Comparison of ENCODE assay signal across 31 mouse cellular contexts in the genomic region with DNA sequence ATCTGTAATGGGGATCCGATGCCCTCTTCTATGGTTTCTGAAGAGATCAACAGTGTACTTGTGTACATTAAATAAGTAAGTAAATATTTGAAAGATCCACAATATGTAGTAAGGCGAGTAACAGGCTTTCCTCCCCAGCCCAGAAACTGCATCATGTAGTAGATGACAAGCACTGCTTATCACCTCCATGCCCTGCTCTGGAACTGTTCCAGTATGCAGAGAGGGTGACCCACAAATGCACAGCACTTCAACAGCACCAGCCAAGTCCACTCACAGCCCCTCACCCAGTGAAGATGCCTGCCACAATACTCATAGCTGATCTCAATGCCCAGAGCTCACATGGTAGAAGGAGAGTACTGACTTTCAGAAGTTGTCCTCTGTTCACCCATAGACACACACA. TPM values are rescaled to one million over a fixed set of nuclear protein-coding genes. Genes with fewer than 3 reads are reported as not detected.
DNase-seq lines count a peak whose midpoint lies in the region; ATAC-seq lines count a peak whose summit lies in the region.
"Had no signal": no experiment of that assay in that cellular context is flagged by ENCODE, and none has a peak within 500 bp of the region (broad histone marks: within the 10 kb centered on the region; RNA-seq: fewer than 3 reads in every experiment).

No protein-coding gene starts in this region.

- intact Hi-C loops in heart, postnatal 14 days (cut with DNase I): no loop called here

- H3K4me3 ChIP-seq in heart, embryonic 12.5 days: no peak overlapping the region
- no peak overlapping the region for H3K4me3 ChIP-seq in heart, embryonic 16.5 days (ENCODE audit: low read length)
- H3K4me3 ChIP-seq in liver, embryonic 12.5 days: no peak overlapping the region
- H3K4me3 ChIP-seq: embryonic facial prominence, embryonic 12.5 days; embryonic facial prominence, embryonic 15.5 days; erythroblast, embryonic 14.5 days; forebrain, embryonic 12.5 days; forebrain, embryonic 15.5 days had no signal

- H3K4me2 ChIP-seq in heart, embryonic 12.5 days: no peak overlapping the region
- no peak overlapping the region for H3K4me2 ChIP-seq in heart, embryonic 16.5 days (ENCODE audit: low read depth, low read length)
- no peak overlapping the region for H3K4me2 ChIP-seq in liver, embryonic 12.5 days
- H3K4me2 ChIP-seq: embryonic facial prominence, embryonic 12.5 days; embryonic facial prominence, embryonic 15.5 days; forebrain, embryonic 12.5 days; forebrain, embryonic 15.5 days; hindbrain, embryonic 14.5 days had no signal

- WGBS in heart, embryonic 12.5 days: 80% methylated on average over 2 of the region's 2 CpGs
- WGBS in heart, embryonic 16.5 days: 68% methylated on average over 2 of the region's 2 CpGs
- WGBS in liver, embryonic 12.5 days (ENCODE audit: insufficient replicate concordance): 74% methylated on average over 2 of the region's 2 CpGs

- H3K9me3 ChIP-seq in heart, embryonic 12.5 days (replicated peaks): no peaks in the 10 kb centered on the region
- no peaks in the 10 kb centered on the region for H3K9me3 ChIP-seq in heart, embryonic 16.5 days (replicated peaks; ENCODE audit: control insufficient read depth, low read length)
- H3K9me3 ChIP-seq in liver, embryonic 12.5 days (replicated peaks): no peaks in the 10 kb centered on the region
- H3K9me3 ChIP-seq: embryonic facial prominence, embryonic 12.5 days; embryonic facial prominence, embryonic 15.5 days; forebrain, embryonic 12.5 days; forebrain, embryonic 15.5 days had no signal

- peaks cover 26% of the 10 kb centered on the region for H3K4me1 ChIP-seq in heart, embryonic 12.5 days (replicated peaks)
- peaks cover 7% of the 10 kb centered on the region; the same call in 1 of the 2 replicates for H3K4me1 ChIP-seq in heart, embryonic 16.5 days (ENCODE audit: control insufficient read depth, insufficient read depth, low read length)
- peaks cover 24% of the 10 kb centered on the region for H3K4me1 ChIP-seq in liver, embryonic 12.5 days
- H3K4me1 ChIP-seq: embryonic facial prominence, embryonic 12.5 days; forebrain, embryonic 12.5 days; forebrain, embryonic 15.5 days had no signal

- DNase-seq in heart, adult 18-20 months: no peak
- DNase-seq in heart, postnatal 14 days: no peak
- no peak for DNase-seq in liver
- no peak for DNase-seq in Muller cell, postnatal 12 days (ENCODE audit: inconsistent ontology term)
- no peak for DNase-seq in urinary bladder, postnatal 4 days (ENCODE audit: low spot score in 2 of 2)
- DNase-seq: adrenal gland, adult 2 months; adrenal gland, postnatal 14 days; cerebellum, adult 11 months; cerebellum, adult 2 months; cerebellum, adult 9-11 months; cerebellum, postnatal 25 days; gastrocnemius, postnatal 25 days; heart, postnatal 4 days had no signal

- ATAC-seq in heart, embryonic 12.5 days (ENCODE audit: insufficient number of reproducible peaks, low FRiP score): no peak
- ATAC-seq in heart, embryonic 16.5 days (replicated peaks; ENCODE audit: extremely low read depth, insufficient read depth, low FRiP score): no peak
- ATAC-seq in liver, embryonic 12.5 days: no peak
- ATAC-seq: forebrain, embryonic 15.5 days; hindbrain, postnatal 0 days; inflammation-experienced regulatory T-cells, adult 6 months; intestine, embryonic 16.5 days; Patski had no signal

- H3K27ac ChIP-seq in heart, embryonic 12.5 days (ENCODE audit: poor library complexity, severe bottlenecking): peak overlapping the region; percentile 47; the same call in 1 of the 2 replicates
- H3K27ac ChIP-seq in heart, embryonic 16.5 days (ENCODE audit: low read length): peak overlapping the region; percentile 37; the same call in 1 of the 2 replicates
- H3K27ac ChIP-seq in liver, embryonic 12.5 days: 0 out of 2 replicates have a peak overlapping the region, but pooled peaks have one; percentile 22
- H3K27ac ChIP-seq: embryonic facial prominence, embryonic 12.5 days; embryonic facial prominence, embryonic 15.5 days; forebrain, embryonic 12.5 days; forebrain, embryonic 15.5 days; hindbrain, embryonic 14.5 days; hindbrain, postnatal 0 days had no signal

- no peak overlapping the region; the same call in 1 of the 2 replicates for H3K9ac ChIP-seq in heart, embryonic 12.5 days
- no peak overlapping the region for H3K9ac ChIP-seq in heart, embryonic 16.5 days (ENCODE audit: low read length)
- H3K9ac ChIP-seq in liver, embryonic 12.5 days: 0 out of 2 replicates have a peak overlapping the region, but pooled peaks have one; percentile 12
- H3K9ac ChIP-seq: embryonic facial prominence, embryonic 12.5 days; embryonic facial prominence, embryonic 15.5 days; forebrain, embryonic 12.5 days; forebrain, embryonic 15.5 days; hindbrain, embryonic 14.5 days had no signal

- H3K27me3 ChIP-seq in heart, embryonic 12.5 days (replicated peaks): no peaks in the 10 kb centered on the region
- no peaks in the 10 kb centered on the region for H3K27me3 ChIP-seq in heart, embryonic 16.5 days (ENCODE audit: control insufficient read depth, insufficient read depth, low read length)
- H3K27me3 ChIP-seq in liver, embryonic 12.5 days (replicated peaks): no peaks in the 10 kb centered on the region
- H3K27me3 ChIP-seq: embryonic facial prominence, embryonic 12.5 days; embryonic facial prominence, embryonic 15.5 days; forebrain, embryonic 12.5 days; forebrain, embryonic 15.5 days; Patski had no signal

- H3K36me3 ChIP-seq in heart, embryonic 12.5 days: peaks cover 50% of the 10 kb centered on the region
- H3K36me3 ChIP-seq in heart, embryonic 16.5 days (ENCODE audit: control insufficient read depth, insufficient read depth): peaks cover 30% of the 10 kb centered on the region
- peaks cover 53% of the 10 kb centered on the region for H3K36me3 ChIP-seq in liver, embryonic 12.5 days

RNA-seq across cellular contexts. Expression of a gene that starts 4.8 kb away (rescaled TPM):
- polyA plus RNA-seq in heart, embryonic 12.5 days (2016; fragmentation: Nextera tagmentation; extraction: Ambion mirVana): 114 and 118 TPM in 2 replicates
- total RNA-seq in heart, adult 18-20 months (2021): 100 to 1,000 TPM; 172 to 176 TPM
- polyA plus RNA-seq in heart, embryonic 16.5 days (2015; fragmentation: Nextera tagmentation; extraction: Ambion mirVana): 79.4 and 85.6 TPM in 2 replicates
- 100 to 1,000 TPM; 204 to 226 TPM for total RNA-seq in heart, postnatal 14 days (2021)
- 0.63 and 0.75 TPM in 2 replicates for polyA plus RNA-seq in liver, embryonic 12.5 days (2016; fragmentation: Nextera tagmentation; extraction: Ambion mirVana)
- total RNA-seq: common myeloid progenitor, adult 5-6 weeks; hindbrain, postnatal 0 days had no signal
- polyA plus RNA-seq: cerebellum, adult 2 months; erythroblast, embryonic 14.5 days; forebrain, embryonic 15.5 days; inflammation-experienced regulatory T-cells, adult 6 months; Patski had no signal

RNA-seq across cellular contexts. Expression of a gene that starts 7.3 kb away (rescaled TPM):
- polyA plus RNA-seq in heart, embryonic 12.5 days (2016; fragmentation: Nextera tagmentation; extraction: Ambion mirVana): 211 and 212 TPM in 2 replicates
- 100 to 1,000 TPM; 276 to 319 TPM for total RNA-seq in heart, adult 18-20 months (2021)
- polyA plus RNA-seq in heart, embryonic 16.5 days (2015; fragmentation: Nextera tagmentation; extraction: Ambion mirVana): 223 and 227 TPM in 2 replicates
- 100 to 1,000 TPM; 218 to 238 TPM for total RNA-seq in heart, postnatal 14 days (2021)
- 108 and 111 TPM in 2 replicates for polyA plus RNA-seq in liver, embryonic 12.5 days (2016; fragmentation: Nextera tagmentation; extraction: Ambion mirVana)

RNA-seq across cellular contexts. Expression of a gene that starts 10.4 kb away (rescaled TPM):
- polyA plus RNA-seq in heart, embryonic 12.5 days (2016; fragmentation: Nextera tagmentation; extraction: Ambion mirVana): 0.96 TPM in 1 of 2 replicates, not detected in the other
- not detected for total RNA-seq in heart, adult 18-20 months (2021)
- polyA plus RNA-seq in heart, embryonic 16.5 days (2015; fragmentation: Nextera tagmentation; extraction: Ambion mirVana): 1.2 and 1.5 TPM in 2 replicates
- under 1 TPM in 1 of 2 experiments, not detected in 1; 0.69 TPM for total RNA-seq in heart, postnatal 14 days (2021)
- 1.9 and 2.7 TPM in 2 replicates for polyA plus RNA-seq in liver, embryonic 12.5 days (2016; fragmentation: Nextera tagmentation; extraction: Ambion mirVana)
- total RNA-seq: adrenal gland, postnatal 14 days; common myeloid progenitor, adult 5-6 weeks; ES-E14; gastrocnemius, adult 8-10 months; gastrocnemius, postnatal 25 days; heart, adult 8-10 months; heart, postnatal 4 days; hindbrain, postnatal 0 days had no signal
- polyA plus RNA-seq: embryonic facial prominence, embryonic 12.5 days; erythroblast, embryonic 14.5 days; forebrain, embryonic 12.5 days; heart, embryonic 14.5 days; hindbrain, embryonic 14.5 days; hindbrain, postnatal 0 days had no signal

RNA-seq across cellular contexts. Expression of a gene that starts 10.8 kb away (rescaled TPM):
- polyA plus RNA-seq in heart, embryonic 12.5 days (2016; fragmentation: Nextera tagmentation; extraction: Ambion mirVana): 73.2 and 78.7 TPM in 2 replicates
- total RNA-seq in heart, adult 18-20 months (2021): 100 to 1,000 TPM; 147 to 152 TPM
- 75.1 and 75.5 TPM in 2 replicates for polyA plus RNA-seq in heart, embryonic 16.5 days (2015; fragmentation: Nextera tagmentation; extraction: Ambion mirVana)
- 100 to 1,000 TPM; 112 to 118 TPM for total RNA-seq in heart, postnatal 14 days (2021)
- polyA plus RNA-seq in liver, embryonic 12.5 days (2016; fragmentation: Nextera tagmentation; extraction: Ambion mirVana): 57.1 and 60.3 TPM in 2 replicates

RNA-seq across cellular contexts. Expression of a gene that starts 14.5 kb away (rescaled TPM):
- polyA plus RNA-seq in heart, embryonic 12.5 days (2016; fragmentation: Nextera tagmentation; extraction: Ambion mirVana): 16.3 and 21.5 TPM in 2 replicates
- 10 to 100 TPM; 66.8 to 70.0 TPM for total RNA-seq in heart, adult 18-20 months (2021)
- polyA plus RNA-seq in heart, embryonic 16.5 days (2015; fragmentation: Nextera tagmentation; extraction: Ambion mirVana): 24.0 and 26.5 TPM in 2 replicates
- total RNA-seq in heart, postnatal 14 days (2021): 10 to 100 TPM; 39.9 to 45.0 TPM
- polyA plus RNA-seq in liver, embryonic 12.5 days (2016; fragmentation: Nextera tagmentation; extraction: Ambion mirVana): 28.7 and 32.9 TPM in 2 replicates

Comparison
In these comparisons a context has a peak if more than half of its experiments do, and no peak if none do; other contexts are left out.
1. RNA of a gene that starts 4.8 kb away (polyA plus RNA-seq): 114 to 118 TPM in heart, embryonic 12.5 days and 79.4 to 85.6 TPM in heart, embryonic 16.5 days; 0.63 to 0.75 TPM in liver, embryonic 12.5 days; every median in the first group is over 10 times any median in the second.
2. Peak in every context shown above with its lines, with median percentiles within 50 percentile points of each other: H3K27ac ChIP-seq.